Mouse (Mus musculus) liver, embryonic 14.5 days (tissue): ENCODE data around the gene Prrx1. TPM values are rescaled to one million over a fixed set of nuclear protein-coding genes. Genes with fewer than 3 reads are reported as not detected.

ENCODE experiments used
- ATAC-seq: fragments of 200-750 bp; cut with Nextera tagmentation; 2 replicates; pipeline ENCODE4 v1.8.0; 2017; ENCODE audit warnings: moderate number of reproducible peaks, mild to moderate bottlenecking, moderate library complexity; ENCODE audit not compliant: insufficient read depth
- DNase-seq, 3 experiments: peaks; one replicate each; pipeline ENCODE4 v3.0.0-alpha.2; 2012 to 2013; ENCODE audit warnings: low read depth in 3 of 3, low spot score in 3 of 3
- H3K27ac ChIP-seq: fragments of 300-500 bp; sonication (generic); 2 replicates; pipeline ENCODE4 v1.5.1; 2014; ENCODE audit warnings: moderate library complexity, mild to moderate bottlenecking, control low read depth, inconsistent platforms
- H3K27me3 ChIP-seq: fragments of 300-500 bp; sonication (generic); 2 replicates; pipeline ENCODE4 v1.6.1; 2014; ENCODE audit warnings: mild to moderate bottlenecking, low read length, moderate library complexity; ENCODE audit not compliant: control insufficient read depth, insufficient read depth
- H3K36me3 ChIP-seq: fragments of 300-500 bp; sonication (generic); replicated peaks from 2 replicates; pipeline ENCODE4 v1.6.1; 2014; ENCODE audit warnings: low read depth; ENCODE audit not compliant: control insufficient read depth, insufficient read depth
- H3K4me1 ChIP-seq, 2 experiments: fragments of 200-500 bp in 1 of 2; fragments of 300-500 bp in 1 of 2; sonication (generic) in 1 of 2; replicated peaks; 2 replicates each; pipeline ENCODE4 v1.6.1; 2012 to 2014; ENCODE audit warnings: antibody characterized with exemption in 1 of 2, inconsistent platforms in 1 of 2, low read length in 1 of 2; ENCODE audit not compliant: control insufficient read depth in 2 of 2, insufficient read depth in 2 of 2
- H3K4me2 ChIP-seq: fragments of 300-500 bp; sonication (generic); 2 replicates; pipeline ENCODE4 v1.6.1; 2014; ENCODE audit warnings: low read depth, mild to moderate bottlenecking, control low read depth, moderate library complexity
- H3K4me3 ChIP-seq, 2 experiments: fragments of 200-500 bp in 1 of 2; fragments of 300-500 bp in 1 of 2; sonication (generic) in 1 of 2; 2 replicates each; pipeline ENCODE4 v1.5.1; 2012 to 2014; ENCODE audit warnings: low read depth in 2 of 2, low read length in 2 of 2, mild to moderate bottlenecking in 2 of 2, control low read depth in 1 of 2, inconsistent platforms in 1 of 2, moderate library complexity in 1 of 2; ENCODE audit not compliant: insufficient read depth in 1 of 2
- H3K9ac ChIP-seq: fragments of 300-500 bp; sonication (generic); replicated peaks from 2 replicates; pipeline ENCODE4 v1.6.1; 2014; ENCODE audit warnings: mild to moderate bottlenecking, control low read depth, moderate library complexity
- H3K9me3 ChIP-seq: fragments of 300-500 bp; sonication (generic); 2 replicates; pipeline ENCODE4 v1.6.1; 2016; ENCODE audit warnings: low read length, mixed read lengths; ENCODE audit not compliant: control insufficient read depth
- CTCF ChIP-seq: IDR thresholded peaks from 2 replicates; pipeline ENCODE4 v1.5.1; 2016; ENCODE audit warnings: antibody characterized with exemption, low read depth, control low read depth
- EP300 ChIP-seq: IDR thresholded peaks from 2 replicates; pipeline ENCODE4 v1.6.1; 2016; ENCODE audit warnings: antibody characterized with exemption, low read depth
- WGBS: fragments of 180-500 bp; shearing (Covaris S2); extraction: QIAGEN DNeasy Blood & Tissue Kit; methylation state at CpG from one replicate; pipeline ENCODE4 v1.1.7; 2014; ENCODE audit not compliant: insufficient replicate concordance; 5-methylcytosine and 5-hydroxymethylcytosine counted together
- polyA plus RNA-seq, 2 experiments: library from polyadenylated mRNA; depleted of rRNA in 1 of 2; stranded (reverse) in 1 of 2; unstranded in 1 of 2; fragments of >200 nt; fragmentation: Nextera tagmentation in 1 of 2; extraction: Ambion mirVana in 1 of 2; gene quantifications; 2 replicates each; pipeline versions ENCODE4 v1.2.1 to v1.2.3; 2012 to 2014

Prrx1 gene
- 0.06 and 0.23 TPM in 2 replicates for polyA plus RNA-seq (2012; rRNA removed)
- polyA plus RNA-seq (2014; fragmentation: Nextera tagmentation; extraction: Ambion mirVana) = 0.13 TPM in 1 of 2 replicates, not detected in the other

- Histone ChIP-seq H3K27ac (no peak within 1 kb of the TSS), H3K9ac (no peak within 1 kb of the TSS), H3K4me3 (peak within 1 kb of the TSS; percentile 13 to 29; a peak in 2 of 4 replicates), H3K4me2 (peak within 1 kb of the TSS; percentile 50), H3K4me1 (no peaks in the 10 kb centered on the region), H3K36me3 (no peaks in the 10 kb centered on the region), H3K9me3 (no peaks in the 10 kb centered on the region), H3K27me3 (peaks cover 74% of the 10 kb centered on the region)
- TF ChIP-seq CTCF = no peak
- TF ChIP-seq EP300 = no peak
- no peak for ATAC-seq
- DNase-seq = no peak
- under 1% methylated on average over 17 of the region's 17 CpGs for WGBS
These were observed at the start of gene Prrx1 for GRCm38 (mm10) chr1:163313101-163313773. TSS of gene Prrx1 (minus strand) at chr1:163313710.

GRCm38 (mm10) chr1:163362202-163362601, 48.7 kb upstream of the Prrx1 start:
- no peak overlapping the region for H3K4me2 ChIP-seq
- TF ChIP-seq CTCF (no peak), EP300 (no peak)
- H3K27ac ChIP-seq = no peak overlapping the region
- no peak for ATAC-seq
- no peaks in the 10 kb centered on the region for H3K9me3 ChIP-seq
- H3K27me3 ChIP-seq = no peaks in the 10 kb centered on the region
- no peak for DNase-seq
- WGBS = 62% methylated on average over 8 of the region's 8 CpGs
- H3K4me1 ChIP-seq = no peaks in the 10 kb centered on the region
- no peaks in the 10 kb centered on the region for H3K36me3 ChIP-seq
- no peak overlapping the region for H3K4me3 ChIP-seq
- H3K9ac ChIP-seq = no peak overlapping the region

GRCm38 (mm10) chr1:163361376-163361775, 47.9 kb upstream of the Prrx1 start:
- DNase-seq = no peak
- TF ChIP-seq CTCF = no peak
- no peak for TF ChIP-seq EP300
- H3K36me3 ChIP-seq = no peaks in the 10 kb centered on the region
- no peak for ATAC-seq
- H3K4me2 ChIP-seq = no peak overlapping the region
- H3K27me3 ChIP-seq = no peaks in the 10 kb centered on the region
- no peak overlapping the region for H3K27ac ChIP-seq
- H3K4me3 ChIP-seq = no peak overlapping the region
- H3K9ac ChIP-seq = no peak overlapping the region
- H3K4me1 ChIP-seq = no peaks in the 10 kb centered on the region
- H3K9me3 ChIP-seq = no peaks in the 10 kb centered on the region
- 71% methylated on average over 5 of the region's 5 CpGs for WGBS

GRCm38 (mm10) chr1:163360796-163361195, 47.3 kb upstream of the Prrx1 start:
- WGBS = 56% methylated on average over 6 of the region's 6 CpGs
- TF ChIP-seq CTCF (no peak), EP300 (no peak)
- ATAC-seq = no peak

GRCm38 (mm10) chr1:163359521-163359920, 46.0 kb upstream of the Prrx1 start:
- no peak overlapping the region for H3K27ac ChIP-seq
- no peak overlapping the region for H3K9ac ChIP-seq
- H3K36me3 ChIP-seq = no peaks in the 10 kb centered on the region
- H3K27me3 ChIP-seq = no peaks in the 10 kb centered on the region
- H3K4me3 ChIP-seq = no peak overlapping the region
- no peak for ATAC-seq
- no peak for DNase-seq
- no peak overlapping the region for H3K4me2 ChIP-seq
- H3K4me1 ChIP-seq = no peaks in the 10 kb centered on the region
- TF ChIP-seq CTCF (no peak), EP300 (no peak)
- 73% methylated on average over 3 of the region's 3 CpGs for WGBS
- no peaks in the 10 kb centered on the region for H3K9me3 ChIP-seq

More at GRCm38 (mm10) chr1:163360796-163361195, 47.3 kb upstream of the Prrx1 start:
- no peak for DNase-seq
- no peaks in the 10 kb centered on the region for H3K4me1 ChIP-seq
- no peak overlapping the region for H3K4me2 ChIP-seq
- H3K9ac ChIP-seq = no peak overlapping the region
- no peak overlapping the region for H3K4me3 ChIP-seq
- no peak overlapping the region for H3K27ac ChIP-seq
- H3K36me3 ChIP-seq = no peaks in the 10 kb centered on the region
- no peaks in the 10 kb centered on the region for H3K27me3 ChIP-seq
- H3K9me3 ChIP-seq = no peaks in the 10 kb centered on the region
